Mouse (Mus musculus): ENCODE measurements around the gene Mmd2. TPM values are rescaled to one million over a fixed set of nuclear protein-coding genes. Genes with fewer than 3 reads are reported as not detected.

The Mmd2 gene
- polyA plus RNA-seq, 1 experiment from 2014 or later = 77.4 TPM

GRCm38 (mm10) chr5:142556721-142557120 lies 51.9 kb downstream of the Mmd2 start:
- no peak overlapping the region for H3K27ac ChIP-seq (ENCODE audit: low read length)
- H3K4me2 ChIP-seq (ENCODE audit: low read length) = no peak overlapping the region
- no peaks in the 10 kb centered on the region for H3K9me3 ChIP-seq (ENCODE audit: control insufficient read depth, low read length)
- no peaks in the 10 kb centered on the region for H3K36me3 ChIP-seq (ENCODE audit: control insufficient read depth, insufficient read depth)
- H3K27me3 ChIP-seq (replicated peaks; ENCODE audit: control insufficient read depth, insufficient read depth, low read length) = no peaks in the 10 kb centered on the region
- no peak overlapping the region for H3K4me3 ChIP-seq (replicated peaks; ENCODE audit: low read length)
- no peak for ATAC-seq
- no peaks in the 10 kb centered on the region for H3K4me1 ChIP-seq (replicated peaks; ENCODE audit: control insufficient read depth, insufficient read depth, low read length)
- no peak overlapping the region for H3K9ac ChIP-seq (replicated peaks; ENCODE audit: low read depth, low read length)
- 91% methylated on average over 4 of the region's 4 CpGs for WGBS

- H3K27ac ChIP-seq (ENCODE audit: low read length) = no peak overlapping the region
- no peaks in the 10 kb centered on the region for H3K9me3 ChIP-seq (ENCODE audit: control insufficient read depth, low read length)
- H3K4me2 ChIP-seq (ENCODE audit: low read length) = no peak overlapping the region
- H3K36me3 ChIP-seq (ENCODE audit: control insufficient read depth, insufficient read depth) = no peaks in the 10 kb centered on the region
- H3K4me3 ChIP-seq (replicated peaks; ENCODE audit: low read length) = no peak overlapping the region
- WGBS = 84% methylated on average over 5 of the region's 5 CpGs
- H3K27me3 ChIP-seq (replicated peaks; ENCODE audit: control insufficient read depth, insufficient read depth, low read length) = 0 out of 2 replicates have a peak, but pooled peaks cover 3% of the 10 kb centered on the region
- ATAC-seq = no peak
- no peak overlapping the region for H3K9ac ChIP-seq (replicated peaks; ENCODE audit: low read depth, low read length)
- peaks cover 3% of the 10 kb centered on the region for H3K4me1 ChIP-seq (replicated peaks; ENCODE audit: control insufficient read depth, insufficient read depth, low read length)
Measured at GRCm38 (mm10) chr5:142555866-142556265, 52.7 kb downstream of the Mmd2 start.

DNA sequence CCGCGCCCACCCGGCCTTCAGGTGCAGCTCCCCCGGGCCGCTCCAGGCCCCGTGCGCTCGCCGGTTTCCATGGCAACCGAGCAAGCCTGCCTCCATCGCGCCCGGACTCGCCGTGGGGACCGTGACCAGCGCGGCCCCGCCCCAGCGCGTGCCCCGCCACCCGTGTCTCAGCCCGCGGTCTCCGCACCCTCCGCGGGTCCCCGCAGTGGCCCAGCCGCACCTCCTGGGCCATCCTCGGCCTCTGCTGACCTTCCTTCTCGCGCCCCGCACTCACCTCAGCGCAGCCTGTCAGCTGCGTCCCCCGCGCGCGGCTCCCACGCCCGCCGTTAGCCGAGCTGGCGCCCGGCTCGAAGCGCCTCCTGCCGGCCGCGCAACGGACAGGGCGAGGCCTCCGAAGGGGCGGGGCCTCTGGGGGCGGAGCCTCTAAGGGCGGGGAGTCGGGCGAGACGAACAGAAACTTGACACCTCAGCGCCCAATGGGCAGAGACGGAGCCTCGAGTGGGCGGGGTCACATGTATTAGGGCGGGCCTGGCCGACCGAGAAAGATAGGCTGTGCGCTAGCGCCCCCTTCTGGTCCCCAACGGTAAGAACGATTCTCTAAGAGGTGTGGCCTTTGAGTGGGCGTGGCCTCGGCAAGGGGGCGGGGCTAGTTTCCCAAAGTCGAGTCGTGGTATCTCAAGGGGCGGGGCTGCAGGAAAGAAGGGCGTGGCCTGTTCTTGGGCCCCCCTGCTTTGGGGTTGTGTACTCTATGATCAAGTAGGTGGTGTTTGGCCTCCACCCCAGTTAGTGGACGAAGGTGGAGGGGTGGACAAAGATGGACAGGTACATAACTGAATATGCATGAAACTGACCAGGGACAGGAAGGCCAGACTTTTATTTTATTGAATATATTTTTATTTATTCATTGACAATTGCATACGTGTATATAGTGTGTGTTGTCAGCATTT lies 57.6 kb downstream of the Mmd2 start, which contains the start of gene Radil:
TSS of gene Radil (minus strand) at position 393 of the 947 bp plus-strand sequence.
- no peaks in the 10 kb centered on the region for H3K36me3 ChIP-seq (ENCODE audit: control insufficient read depth, insufficient read depth)
- H3K4me1 ChIP-seq (replicated peaks; ENCODE audit: control insufficient read depth, insufficient read depth, low read length) = peaks cover 13% of the 10 kb centered on the region
- H3K4me3 ChIP-seq (replicated peaks; ENCODE audit: low read length) = peak within 1 kb of the TSS; percentile 68
- 0 out of 2 replicates have a peak, but pooled peaks cover 3% of the 10 kb centered on the region for H3K27me3 ChIP-seq (replicated peaks; ENCODE audit: control insufficient read depth, insufficient read depth, low read length)
- H3K9me3 ChIP-seq (ENCODE audit: control insufficient read depth, low read length) = no peaks in the 10 kb centered on the region
- H3K27ac ChIP-seq (ENCODE audit: low read length) = peak within 1 kb of the TSS; percentile 10; the same call in 1 of the 2 replicates
- 2% methylated on average over 79 of the region's 80 CpGs for WGBS
- ATAC-seq = peak; percentile 91
- H3K9ac ChIP-seq (replicated peaks; ENCODE audit: low read depth, low read length) = peak within 1 kb of the TSS; percentile 69
- H3K4me2 ChIP-seq (ENCODE audit: low read length) = peak within 1 kb of the TSS; percentile 94

DNA sequence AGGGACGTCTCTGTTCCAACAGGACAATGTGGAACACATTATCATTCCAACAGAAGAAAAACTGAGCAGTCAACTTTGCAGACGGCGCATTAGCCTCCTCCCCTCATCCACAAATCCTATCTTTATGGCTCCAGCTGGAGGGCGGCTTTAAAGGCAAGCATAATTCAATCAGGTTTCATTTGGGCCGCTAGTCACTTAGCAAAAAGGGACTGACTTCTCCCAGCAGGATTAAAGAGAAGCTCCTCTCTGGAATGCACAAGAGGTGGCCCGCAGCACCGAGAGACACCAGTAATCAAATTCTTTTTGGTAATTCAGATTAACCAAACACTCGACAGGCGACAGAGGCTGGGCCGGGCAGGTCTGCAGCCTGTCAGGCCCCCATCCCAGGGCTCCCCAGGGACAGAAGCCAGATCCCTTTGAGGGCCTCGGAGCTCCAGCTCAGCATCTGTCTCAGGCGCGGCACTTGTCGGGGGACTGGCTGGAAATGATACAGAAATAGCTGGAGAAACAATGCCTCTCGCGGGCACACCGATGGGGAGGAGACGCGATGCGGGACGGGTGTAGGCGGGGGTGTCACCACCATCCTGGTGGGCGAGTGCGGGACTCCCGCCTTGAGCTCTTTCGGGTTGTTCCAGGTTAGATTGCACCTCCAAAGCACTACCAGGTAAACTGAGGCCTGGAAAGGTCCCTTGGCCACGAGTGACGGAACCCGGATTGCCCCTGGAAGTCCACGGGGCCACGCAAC lies 58.5 kb downstream of the Mmd2 start:
- 0 out of 2 replicates have a peak, but pooled peaks cover 3% of the 10 kb centered on the region for H3K27me3 ChIP-seq (replicated peaks; ENCODE audit: control insufficient read depth, insufficient read depth, low read length)
- H3K4me3 ChIP-seq (replicated peaks; ENCODE audit: low read length) = peak overlapping the region; percentile 68
- H3K4me1 ChIP-seq (replicated peaks; ENCODE audit: control insufficient read depth, insufficient read depth, low read length) = peaks cover 13% of the 10 kb centered on the region
- peak overlapping the region; percentile 94 for H3K4me2 ChIP-seq (ENCODE audit: low read length)
- H3K36me3 ChIP-seq (ENCODE audit: control insufficient read depth, insufficient read depth) = no peaks in the 10 kb centered on the region
- peak; percentile 27 for ATAC-seq
- peak overlapping the region; percentile 10; the same call in 1 of the 2 replicates for H3K27ac ChIP-seq (ENCODE audit: low read length)
- 2% methylated on average over 31 of the region's 31 CpGs for WGBS
- H3K9me3 ChIP-seq (ENCODE audit: control insufficient read depth, low read length) = no peaks in the 10 kb centered on the region
- H3K9ac ChIP-seq (replicated peaks; ENCODE audit: low read depth, low read length) = peak overlapping the region; percentile 69

GRCm38 (mm10) chr5:142549441-142549840 lies 59.2 kb downstream of the Mmd2 start:
- no peak overlapping the region; the same call in 1 of the 2 replicates for H3K4me3 ChIP-seq (replicated peaks; ENCODE audit: low read length)
- no peaks in the 10 kb centered on the region for H3K9me3 ChIP-seq (ENCODE audit: control insufficient read depth, low read length)
- no peak overlapping the region for H3K9ac ChIP-seq (replicated peaks; ENCODE audit: low read depth, low read length)
- peaks cover 13% of the 10 kb centered on the region for H3K4me1 ChIP-seq (replicated peaks; ENCODE audit: control insufficient read depth, insufficient read depth, low read length)
- H3K27ac ChIP-seq (ENCODE audit: low read length) = no peak overlapping the region
- WGBS = 61% methylated on average over 9 of the region's 9 CpGs
- peak overlapping the region; percentile 94; the same call in 1 of the 2 replicates for H3K4me2 ChIP-seq (ENCODE audit: low read length)
- H3K27me3 ChIP-seq (replicated peaks; ENCODE audit: control insufficient read depth, insufficient read depth, low read length) = 0 out of 2 replicates have a peak, but pooled peaks cover 3% of the 10 kb centered on the region
- ATAC-seq = no peak
- no peaks in the 10 kb centered on the region for H3K36me3 ChIP-seq (ENCODE audit: control insufficient read depth, insufficient read depth)

GRCm38 (mm10) chr5:142547066-142547465 lies 61.5 kb downstream of the Mmd2 start:
- no peak for ATAC-seq
- no peaks in the 10 kb centered on the region for H3K9me3 ChIP-seq (ENCODE audit: control insufficient read depth, low read length)
- no peak overlapping the region for H3K4me3 ChIP-seq (replicated peaks; ENCODE audit: low read length)
- no peak overlapping the region for H3K4me2 ChIP-seq (ENCODE audit: low read length)
- no peaks in the 10 kb centered on the region for H3K36me3 ChIP-seq (ENCODE audit: control insufficient read depth, insufficient read depth)
- no peak overlapping the region for H3K27ac ChIP-seq (ENCODE audit: low read length)
- 84% methylated on average over 3 of the region's 3 CpGs for WGBS
- no peak overlapping the region for H3K9ac ChIP-seq (replicated peaks; ENCODE audit: low read depth, low read length)
- H3K4me1 ChIP-seq (replicated peaks; ENCODE audit: control insufficient read depth, insufficient read depth, low read length) = peaks cover 13% of the 10 kb centered on the region
- H3K27me3 ChIP-seq (replicated peaks; ENCODE audit: control insufficient read depth, insufficient read depth, low read length) = 0 out of 2 replicates have a peak, but pooled peaks cover 3% of the 10 kb centered on the region

- 2% methylated on average over 5 of the region's 5 CpGs for WGBS
- no peak overlapping the region for H3K4me2 ChIP-seq (ENCODE audit: low read length)
- H3K4me3 ChIP-seq (replicated peaks; ENCODE audit: low read length) = no peak overlapping the region
- H3K27me3 ChIP-seq (replicated peaks; ENCODE audit: control insufficient read depth, insufficient read depth, low read length) = 0 out of 2 replicates have a peak, but pooled peaks cover 3% of the 10 kb centered on the region
- ATAC-seq = no peak
- H3K4me1 ChIP-seq (replicated peaks; ENCODE audit: control insufficient read depth, insufficient read depth, low read length) = peaks cover 13% of the 10 kb centered on the region
- H3K9me3 ChIP-seq (ENCODE audit: control insufficient read depth, low read length) = no peaks in the 10 kb centered on the region
- H3K36me3 ChIP-seq (ENCODE audit: control insufficient read depth, insufficient read depth) = no peaks in the 10 kb centered on the region
- H3K9ac ChIP-seq (replicated peaks; ENCODE audit: low read depth, low read length) = no peak overlapping the region; the same call in 1 of the 2 replicates
- no peak overlapping the region for H3K27ac ChIP-seq (ENCODE audit: low read length)
Measured at GRCm38 (mm10) chr5:142546344-142546743, 62.3 kb downstream of the Mmd2 start.

- 83% methylated on average over 5 of the region's 5 CpGs for WGBS
- H3K4me1 ChIP-seq (replicated peaks; ENCODE audit: control insufficient read depth, insufficient read depth, low read length) = peaks cover 4% of the 10 kb centered on the region
- no peak overlapping the region for H3K4me3 ChIP-seq (replicated peaks; ENCODE audit: low read length)
- H3K27me3 ChIP-seq (replicated peaks; ENCODE audit: control insufficient read depth, insufficient read depth, low read length) = no peaks in the 10 kb centered on the region
- ATAC-seq = no peak
- no peaks in the 10 kb centered on the region for H3K36me3 ChIP-seq (ENCODE audit: control insufficient read depth, insufficient read depth)
- no peak overlapping the region for H3K9ac ChIP-seq (replicated peaks; ENCODE audit: low read depth, low read length)
- no peak overlapping the region for H3K27ac ChIP-seq (ENCODE audit: low read length)
- no peaks in the 10 kb centered on the region for H3K9me3 ChIP-seq (ENCODE audit: control insufficient read depth, low read length)
- H3K4me2 ChIP-seq (ENCODE audit: low read length) = no peak overlapping the region
Measured at GRCm38 (mm10) chr5:142545014-142545795, 63.4 kb downstream of the Mmd2 start.

All from forebrain, embryonic 16.5 days (tissue).